In the genomic region with DNA sequence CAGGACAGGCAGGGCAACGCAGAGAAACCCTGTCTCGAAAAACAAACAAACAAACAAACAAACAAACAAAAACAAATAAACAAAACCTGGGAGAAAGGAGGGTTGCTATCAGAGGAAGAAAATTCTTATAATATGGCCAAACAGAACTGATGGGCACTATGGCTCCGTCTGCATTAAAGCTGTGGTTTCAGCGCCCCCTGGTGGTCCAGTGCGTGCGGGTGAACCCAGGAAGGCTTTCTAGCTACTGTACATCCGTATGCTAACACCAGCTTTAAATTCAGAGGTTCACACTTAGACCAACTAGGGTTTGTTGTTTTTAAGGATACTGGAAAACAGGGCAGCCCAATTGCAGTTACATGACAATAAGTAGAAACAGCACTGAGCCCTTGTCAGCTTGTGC, we compare ENCODE assay signal across 9 mouse cellular contexts. TPM values are rescaled to one million over a fixed set of nuclear protein-coding genes. Genes with fewer than 3 reads are reported as not detected.
A peak's percentile ranks its signal among the peaks of the same experiment; 100 is the strongest.
DNase-seq lines count a peak whose midpoint lies in the region; ATAC-seq and TF ChIP-seq lines count a peak whose summit lies in the region.
"Had no signal": no experiment of that assay in that cellular context is flagged by ENCODE, and none has a peak within 500 bp of the region (broad histone marks: within the 10 kb centered on the region; RNA-seq: fewer than 3 reads in every experiment).

No protein-coding gene starts in this region.

- no peak for TF ChIP-seq EP300 in ES-Bruce4 (IDR thresholded peaks at IDR 0.05; ENCODE audit: insufficient read depth, low read depth, low read length)

- TF ChIP-seq CTCF in ES-Bruce4 (IDR thresholded peaks at IDR 0.05; ENCODE audit: low read depth, low read length): peak; percentile 92

- no peak overlapping the region for H3K4me2 ChIP-seq in embryonic facial prominence, embryonic 11.5 days (ENCODE audit: low read depth, low read length)
- H3K4me2 ChIP-seq in heart, embryonic 16.5 days (ENCODE audit: low read depth, low read length): no peak overlapping the region
- H3K4me2 ChIP-seq: limb, embryonic 12.5 days had no signal

- 0 out of 2 replicates have a peak, but pooled peaks cover 2% of the 10 kb centered on the region for H3K9me3 ChIP-seq in ES-Bruce4 (replicated peaks; ENCODE audit: control insufficient read depth, insufficient read depth, low read length, poor library complexity, severe bottlenecking)
- H3K9me3 ChIP-seq in embryonic facial prominence, embryonic 11.5 days (replicated peaks; ENCODE audit: control insufficient read depth, low read length): no peaks in the 10 kb centered on the region
- H3K9me3 ChIP-seq in heart, embryonic 16.5 days (replicated peaks; ENCODE audit: control insufficient read depth, low read length): no peaks in the 10 kb centered on the region

- no peak overlapping the region for H3K4me3 ChIP-seq in ES-Bruce4 (ENCODE audit: low read depth, low read length)
- no peak overlapping the region for H3K4me3 ChIP-seq in embryonic facial prominence, embryonic 11.5 days (ENCODE audit: low read depth, low read length)
- no peak overlapping the region for H3K4me3 ChIP-seq in heart, embryonic 16.5 days (ENCODE audit: low read length)
- H3K4me3 ChIP-seq: limb, embryonic 12.5 days had no signal

- H3K36me3 ChIP-seq in ES-Bruce4 (ENCODE audit: control insufficient read depth, insufficient read depth, low read length, poor library complexity, severe bottlenecking): peaks cover 34% of the 10 kb centered on the region
- peaks cover 8% of the 10 kb centered on the region for H3K36me3 ChIP-seq in embryonic facial prominence, embryonic 11.5 days (replicated peaks; ENCODE audit: control insufficient read depth, insufficient read depth, low read depth, low read length)
- H3K36me3 ChIP-seq in heart, embryonic 16.5 days (ENCODE audit: control insufficient read depth, insufficient read depth): peaks cover 41% of the 10 kb centered on the region

- no peak for ATAC-seq in embryonic facial prominence, embryonic 11.5 days (replicated peaks; ENCODE audit: insufficient number of reproducible peaks, low FRiP score, low TSS enrichment, low read depth)
- ATAC-seq in heart, embryonic 16.5 days (replicated peaks; ENCODE audit: extremely low read depth, insufficient read depth, low FRiP score): peak; percentile 45; the same call in 1 of the 2 replicates

- H3K9ac ChIP-seq in ES-Bruce4 (ENCODE audit: low read depth, poor library complexity, severe bottlenecking): no peak overlapping the region
- H3K9ac ChIP-seq in embryonic facial prominence, embryonic 11.5 days (replicated peaks; ENCODE audit: low read length): no peak overlapping the region
- H3K9ac ChIP-seq in heart, embryonic 16.5 days (ENCODE audit: low read length): no peak overlapping the region
- H3K9ac ChIP-seq: limb, embryonic 12.5 days had no signal

- no peaks in the 10 kb centered on the region for H3K27me3 ChIP-seq in ES-Bruce4 (ENCODE audit: control insufficient read depth, insufficient read depth, low read length, poor library complexity, severe bottlenecking)
- H3K27me3 ChIP-seq in embryonic facial prominence, embryonic 11.5 days (ENCODE audit: control insufficient read depth, insufficient read depth, low read length): no peaks in the 10 kb centered on the region
- H3K27me3 ChIP-seq in heart, embryonic 16.5 days (ENCODE audit: control insufficient read depth, insufficient read depth, low read length): no peaks in the 10 kb centered on the region
- H3K27me3 ChIP-seq: limb, embryonic 12.5 days had no signal

- no peak overlapping the region for H3K27ac ChIP-seq in ES-Bruce4 (ENCODE audit: insufficient read depth, low read length)
- no peak overlapping the region for H3K27ac ChIP-seq in embryonic facial prominence, embryonic 11.5 days (replicated peaks; ENCODE audit: low read depth, low read length)
- H3K27ac ChIP-seq in heart, embryonic 16.5 days (ENCODE audit: low read length): no peak overlapping the region
- H3K27ac ChIP-seq: limb, embryonic 12.5 days had no signal

- WGBS in embryonic facial prominence, embryonic 11.5 days: 45% methylated on average over 7 of the region's 7 CpGs
- 34% methylated on average over 7 of the region's 7 CpGs for WGBS in heart, embryonic 16.5 days

- H3K4me1 ChIP-seq in ES-Bruce4 (ENCODE audit: control insufficient read depth, insufficient read depth, low read length): no peaks in the 10 kb centered on the region
- H3K4me1 ChIP-seq in embryonic facial prominence, embryonic 11.5 days (ENCODE audit: control insufficient read depth, insufficient read depth, low read length): no peaks in the 10 kb centered on the region
- no peaks in the 10 kb centered on the region for H3K4me1 ChIP-seq in heart, embryonic 16.5 days (ENCODE audit: control insufficient read depth, insufficient read depth, low read length)
- H3K4me1 ChIP-seq: limb, embryonic 12.5 days had no signal

- no peak for TF ChIP-seq POLR2A in ES-Bruce4 (IDR thresholded peaks at IDR 0.05; ENCODE audit: insufficient read depth, low read length)

- peak; percentile 86 to 91 for DNase-seq in adrenal gland, postnatal 36 days
- peak; percentile 81 for DNase-seq in embryonic facial prominence, embryonic 11.5 days (ENCODE audit: low spot score)
- peak; percentile 59 for DNase-seq in layer of hippocampus, adult 9-11 months
- peak; percentile 71 for DNase-seq in lung, postnatal 25 days (ENCODE audit: low spot score)
- peak; percentile 86 for DNase-seq in retina, embryonic 14.5 days (ENCODE audit: low spot score)
- peak; percentile 60 to 82 for DNase-seq in urinary bladder, adult 18-20 months (ENCODE audit: low spot score in 2 of 2)

RNA-seq across cellular contexts. Expression of gene Tfam, which starts 12.2 kb away (rescaled TPM):
- 93.6 and 112 TPM in 2 replicates for polyA plus RNA-seq in ES-Bruce4 (2011; ENCODE audit: insufficient read depth, insufficient read length, low read depth, missing spikeins)
- total RNA-seq in adrenal gland, postnatal 36 days (2021): 10 to 100 TPM; 53.0 to 58.1 TPM
- polyA plus RNA-seq in embryonic facial prominence, embryonic 11.5 days (2014; fragmentation: Nextera tagmentation; extraction: Ambion mirVana): 119 and 125 TPM in 2 replicates
- 65.7 and 72.0 TPM in 2 replicates for polyA plus RNA-seq in heart, embryonic 16.5 days (2015; fragmentation: Nextera tagmentation; extraction: Ambion mirVana)

RNA-seq across cellular contexts. Expression of gene Ube2d1, which starts 59.2 kb away (rescaled TPM):
- polyA plus RNA-seq in ES-Bruce4 (2011; ENCODE audit: insufficient read depth, insufficient read length, low read depth, missing spikeins): 66.7 and 71.4 TPM in 2 replicates
- total RNA-seq in adrenal gland, postnatal 36 days (2021): 10 to 100 TPM; 15.6 to 22.3 TPM
- 149 and 158 TPM in 2 replicates for polyA plus RNA-seq in embryonic facial prominence, embryonic 11.5 days (2014; fragmentation: Nextera tagmentation; extraction: Ambion mirVana)
- 49.2 and 63.7 TPM in 2 replicates for polyA plus RNA-seq in heart, embryonic 16.5 days (2015; fragmentation: Nextera tagmentation; extraction: Ambion mirVana)
